Mouse (Mus musculus) small intestine, adult 2 months (tissue): ENCODE data around the gene Atf2. TPM values are rescaled to one million over a fixed set of nuclear protein-coding genes. Genes with fewer than 3 reads are reported as not detected.
"Not testable (repeated sequence)": the region's sequence is repeated elsewhere in the genome, so short reads cannot be mapped to it uniquely, and the experiment has no call there.

ENCODE experiments used
- H3K27ac ChIP-seq: fragments of 200-500 bp; 2 replicates; pipeline ENCODE4 v1.5.1; 2012; ENCODE audit warnings: low read depth, low read length, control low read depth, inconsistent platforms; ENCODE audit not compliant: insufficient read depth
- H3K27me3 ChIP-seq: fragments of 200-500 bp; 2 replicates; pipeline ENCODE4 v1.6.1; 2012; ENCODE audit warnings: mild to moderate bottlenecking, moderate library complexity, low read length, inconsistent platforms; ENCODE audit not compliant: control insufficient read depth, insufficient read depth
- H3K36me3 ChIP-seq: fragments of 200-500 bp; 2 replicates; pipeline ENCODE4 v1.6.1; 2012; ENCODE audit warnings: mild to moderate bottlenecking, low read length, control low read depth, inconsistent platforms; ENCODE audit not compliant: control insufficient read depth, insufficient read depth
- H3K4me1 ChIP-seq: fragments of 200-500 bp; 2 replicates; pipeline ENCODE4 v1.6.1; 2012; ENCODE audit warnings: low read length, inconsistent platforms, mixed read lengths; ENCODE audit not compliant: control insufficient read depth, insufficient read depth, insufficient read length
- H3K4me3 ChIP-seq: fragments of 200-500 bp; 2 replicates; pipeline ENCODE4 v1.5.1; 2012; ENCODE audit warnings: low read depth, mild to moderate bottlenecking, control low read depth, inconsistent platforms, low read length, moderate library complexity
- CTCF ChIP-seq: fragments of 200-500 bp; IDR thresholded peaks from 2 replicates; pipeline ENCODE4 v1.5.1; 2012; ENCODE audit warnings: low read depth, mild to moderate bottlenecking, control low read depth, inconsistent platforms, low read length, moderate library complexity, mixed read lengths; ENCODE audit not compliant: insufficient replicate concordance, insufficient read length; ENCODE audit errors: extremely low read depth
- POLR2A ChIP-seq: fragments of 200-500 bp; IDR thresholded peaks from 2 replicates; pipeline ENCODE4 v1.6.1; 2012; ENCODE audit warnings: low read depth, mild to moderate bottlenecking, control low read depth, inconsistent platforms, low read length, moderate library complexity
- WGBS: fragments of 180-500 bp; shearing (Covaris S2); methylation state at CpG from one replicate; pipeline ENCODE4 v1.1.7; 2018; 5-methylcytosine and 5-hydroxymethylcytosine counted together
- polyA plus RNA-seq: library from polyadenylated mRNA; depleted of rRNA; stranded (reverse); fragments of >200 nt; gene quantifications from 2 replicates; pipeline ENCODE4 v1.2.3, GENCODE M21; 2012

Gene Atf2
- polyA plus RNA-seq, 1 experiment: 6.6 TPM

DNA sequence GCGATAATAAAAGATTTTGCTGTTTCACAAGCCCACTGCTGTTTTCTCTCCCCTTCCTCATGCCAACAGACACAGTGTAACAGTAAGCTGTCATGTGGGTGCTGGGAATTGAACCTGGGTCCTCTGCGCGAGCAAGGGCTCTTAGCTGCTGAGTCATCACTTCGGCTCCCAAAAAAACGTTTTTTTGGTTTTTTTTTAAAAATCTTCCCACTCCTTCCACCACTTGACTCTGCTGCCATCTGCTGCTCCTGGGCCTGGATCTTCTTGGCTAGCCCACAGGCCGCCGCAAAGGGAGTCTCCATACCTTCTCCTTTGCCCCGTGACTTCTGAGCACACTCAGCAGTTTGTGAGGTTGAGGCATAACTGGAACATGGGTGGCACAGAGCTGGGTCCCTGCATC, 84.8 kb downstream of the Atf2 start:
- no peak for TF ChIP-seq CTCF
- TF ChIP-seq POLR2A: no peak
- H3K36me3 ChIP-seq: no peaks in the 10 kb centered on the region
- H3K27ac ChIP-seq: no peak overlapping the region
- no peaks in the 10 kb centered on the region for H3K4me1 ChIP-seq
- no peak overlapping the region for H3K4me3 ChIP-seq
- H3K27me3 ChIP-seq: no peaks in the 10 kb centered on the region; the same call in 1 of the 2 replicates
- 80% methylated on average over 8 of the region's 8 CpGs for WGBS

DNA sequence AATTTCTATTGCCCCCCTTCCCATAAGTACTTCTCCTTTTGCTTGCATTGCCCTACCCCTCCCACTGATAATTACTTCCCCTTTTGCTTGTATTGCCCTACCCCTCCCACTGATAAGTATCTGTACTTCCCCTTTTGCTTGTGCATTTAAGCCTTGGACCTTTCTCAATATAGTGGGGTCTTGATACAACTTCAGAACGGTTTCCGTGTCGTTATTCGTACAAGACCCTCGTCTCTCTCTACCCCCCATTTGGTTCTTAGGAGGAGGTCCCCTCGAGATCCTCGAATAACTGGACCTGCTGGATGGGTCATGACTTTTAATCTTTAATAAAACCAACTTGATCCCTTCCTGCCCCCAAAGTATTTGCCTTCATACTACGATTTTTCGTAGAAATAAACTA, 92.3 kb downstream of the Atf2 start:
- WGBS: 86% methylated on average over 9 of the region's 9 CpGs
- not testable (repeated sequence) for H3K27ac ChIP-seq, H3K4me1 ChIP-seq, H3K36me3 ChIP-seq, H3K27me3 ChIP-seq, H3K4me3 ChIP-seq

DNA sequence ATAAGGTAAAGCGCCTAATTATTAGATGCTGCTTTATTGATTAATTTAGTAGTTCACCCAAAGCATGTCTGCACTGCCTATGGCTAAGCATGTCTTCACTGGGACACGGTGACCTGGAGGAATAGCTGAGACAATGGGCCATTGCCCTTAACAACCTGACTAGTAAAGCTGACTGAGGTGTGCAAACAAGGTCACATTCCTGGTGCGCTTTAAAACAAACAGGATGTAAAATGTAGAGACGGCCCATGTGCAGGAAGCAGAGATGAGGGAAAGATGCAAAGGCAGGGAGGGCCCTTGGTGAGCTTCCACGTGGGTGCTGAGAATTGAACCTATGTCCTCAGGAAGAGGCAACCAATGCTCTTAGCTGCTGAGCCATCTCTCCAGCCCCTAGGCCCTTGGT, 93.7 kb downstream of the Atf2 start:
- no peaks in the 10 kb centered on the region for H3K4me1 ChIP-seq
- 36% methylated on average over 5 of the region's 5 CpGs for WGBS
- no peak for TF ChIP-seq POLR2A
- TF ChIP-seq CTCF: no peak

DNA sequence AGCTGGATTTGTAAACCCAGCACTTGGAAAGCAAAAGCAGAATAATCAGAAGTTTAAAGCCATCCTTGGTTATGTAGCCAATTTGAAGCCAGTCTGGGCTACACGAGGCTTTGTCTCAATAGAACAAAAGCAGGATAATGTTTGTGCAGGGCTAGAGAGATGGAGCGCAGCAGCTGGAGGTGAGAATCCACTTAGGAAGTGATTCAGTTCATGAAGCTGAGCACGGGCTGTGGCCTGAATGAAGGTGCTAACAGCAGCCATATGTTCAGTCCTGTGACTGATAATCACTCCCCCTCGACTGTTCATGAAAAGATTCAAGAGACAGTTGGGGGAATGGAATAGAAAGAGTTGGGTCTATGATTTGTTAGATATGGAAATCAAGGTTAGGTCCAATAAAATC, 94.3 kb downstream of the Atf2 start:
- Histone ChIP-seq H3K36me3 (no peaks in the 10 kb centered on the region), H3K27me3 (no peaks in the 10 kb centered on the region), H3K4me1 (no peaks in the 10 kb centered on the region), H3K4me3 (no peak overlapping the region), H3K27ac (no peak overlapping the region)
- WGBS: 49% methylated on average over 4 of the region's 4 CpGs
- no peak for TF ChIP-seq CTCF
- no peak for TF ChIP-seq POLR2A

More for the DNA sequence above, 93.7 kb downstream of the Atf2 start:
- Histone ChIP-seq H3K4me3 (no peak overlapping the region), H3K36me3 (no peaks in the 10 kb centered on the region), H3K27me3 (no peaks in the 10 kb centered on the region; the same call in 1 of the 2 replicates), H3K27ac (no peak overlapping the region)

DNA sequence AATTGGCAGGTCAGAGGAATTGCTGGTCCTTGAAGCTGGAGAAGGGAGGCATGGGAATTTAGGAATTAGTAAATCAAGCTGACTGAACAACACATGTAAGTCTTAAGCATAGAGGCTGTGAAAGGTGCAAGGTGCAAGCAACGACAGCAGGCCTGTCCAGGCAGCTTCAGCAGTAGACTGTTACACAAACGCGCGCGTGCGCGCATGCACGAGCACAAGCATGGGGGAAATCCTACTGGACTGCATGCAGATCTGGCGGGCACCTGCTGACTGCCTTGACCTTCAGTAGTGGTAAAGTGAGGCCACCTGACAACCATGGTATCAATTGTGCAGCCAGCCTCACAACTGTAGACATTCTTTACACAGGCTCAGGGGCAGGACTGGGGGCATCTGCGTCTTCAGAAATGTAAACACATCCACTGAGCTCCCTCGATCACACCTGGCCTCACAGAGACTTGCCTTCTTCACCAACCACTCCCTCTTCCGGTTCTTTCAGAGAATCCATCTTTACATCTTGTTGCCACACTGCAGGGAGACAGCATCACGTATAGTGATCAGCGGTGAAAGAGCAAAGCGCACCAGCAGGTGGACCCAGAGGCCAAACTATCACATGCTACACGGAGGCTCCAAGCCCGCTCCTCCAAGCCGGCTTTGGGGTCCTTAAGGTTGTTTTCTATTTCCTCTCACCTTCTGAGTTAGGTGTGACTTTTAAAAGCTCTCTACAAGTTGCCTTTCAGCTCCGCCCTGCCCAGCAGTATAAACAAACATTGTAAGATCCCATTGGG, 100.4 kb downstream of the Atf2 start:
- Histone ChIP-seq H3K4me1 (no peaks in the 10 kb centered on the region; the same call in 1 of the 2 replicates), H3K27me3 (no peaks in the 10 kb centered on the region), H3K27ac (no peak overlapping the region), H3K36me3 (no peaks in the 10 kb centered on the region), H3K4me3 (no peak overlapping the region)
- WGBS: 43% methylated on average over 19 of the region's 19 CpGs
- TF ChIP-seq CTCF: peak; percentile 28; the same call in 1 of the 2 replicates
- no peak for TF ChIP-seq POLR2A

DNA sequence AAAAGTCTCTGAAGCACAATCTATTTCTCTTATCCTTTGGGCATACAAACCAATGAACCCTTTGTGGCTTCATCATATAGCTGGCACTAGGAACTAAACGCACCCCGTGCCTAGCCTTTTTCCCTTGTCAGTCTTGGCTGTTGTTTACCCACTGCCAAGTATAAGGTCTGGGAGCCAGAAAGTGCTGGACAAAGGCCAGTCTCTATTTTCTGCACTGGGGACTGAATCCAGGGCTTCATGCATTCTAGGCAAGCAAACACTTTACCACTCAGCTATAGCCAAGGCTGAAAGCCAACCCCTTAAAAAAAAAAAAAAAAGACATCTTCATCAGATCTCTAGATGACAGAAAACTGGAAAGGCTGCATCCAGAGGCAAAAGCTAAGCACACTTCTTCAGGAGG, 102.1 kb downstream of the Atf2 start:
- no peak overlapping the region for H3K4me3 ChIP-seq
- no peaks in the 10 kb centered on the region for H3K27me3 ChIP-seq
- TF ChIP-seq CTCF: no peak
- TF ChIP-seq POLR2A: no peak
- WGBS: 54% methylated on average over 2 of the region's 2 CpGs
- H3K27ac ChIP-seq: no peak overlapping the region
- no peaks in the 10 kb centered on the region; the same call in 1 of the 2 replicates for H3K4me1 ChIP-seq
- no peaks in the 10 kb centered on the region for H3K36me3 ChIP-seq

DNA sequence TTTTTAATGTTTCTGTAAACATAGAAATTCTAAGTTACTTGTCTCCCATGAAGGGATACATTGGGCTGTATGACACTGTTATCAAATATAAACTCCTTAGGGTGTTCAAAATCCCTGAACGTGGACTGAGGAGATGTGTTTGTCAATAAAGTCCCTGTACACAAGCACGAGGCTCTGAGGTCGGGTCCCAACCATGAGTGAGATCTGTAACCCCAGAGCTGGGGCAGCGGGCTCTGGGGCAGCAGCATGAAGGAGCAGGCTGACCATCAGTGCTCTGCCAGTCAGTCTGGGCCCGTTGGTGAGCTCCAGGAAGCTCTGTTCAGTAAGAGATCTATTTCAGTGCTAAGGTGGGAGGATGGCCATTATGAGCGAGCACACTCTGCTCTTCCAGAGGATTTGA, 104.0 kb downstream of the Atf2 start:
- Histone ChIP-seq H3K4me1 (no peaks in the 10 kb centered on the region; the same call in 1 of the 2 replicates), H3K36me3 (no peaks in the 10 kb centered on the region), H3K27ac (no peak overlapping the region), H3K4me3 (no peak overlapping the region), H3K27me3 (no peaks in the 10 kb centered on the region)
- TF ChIP-seq CTCF (no peak), POLR2A (no peak)
- 69% methylated on average over 6 of the region's 6 CpGs for WGBS
